Mouse (Mus musculus) ES-E14 (cell line): Measurements from ENCODE around the gene Rapgef3. TPM values are rescaled to one million over a fixed set of nuclear protein-coding genes. Genes with fewer than 3 reads are reported as not detected.

Experiments used
- DNase-seq: peaks from one replicate; pipeline ENCODE4 v3.0.0-alpha.2; 2013; ENCODE audit warnings: low read depth, low spot score
- H3K27ac ChIP-seq: 2 replicates; pipeline ENCODE4 v1.5.1; 2012; ENCODE audit warnings: low read depth, mild to moderate bottlenecking, low read length, moderate library complexity, mixed read lengths; ENCODE audit not compliant: poor library complexity, insufficient read depth, severe bottlenecking
- H3K36me3 ChIP-seq: 2 replicates; pipeline ENCODE4 v1.6.1; 2012; ENCODE audit warnings: mild to moderate bottlenecking, low read length, moderate library complexity, mixed read lengths; ENCODE audit not compliant: control insufficient read depth, poor library complexity, insufficient read depth, severe bottlenecking
- H3K4me1 ChIP-seq, 2 experiments: fragments of 150-350 bp in 1 of 2; sonication (generic) in 1 of 2; 2 replicates each; pipeline ENCODE4 v1.6.1; 2012; ENCODE audit warnings: low read length in 2 of 2, mild to moderate bottlenecking in 1 of 2, mixed read lengths in 1 of 2; ENCODE audit not compliant: control insufficient read depth in 2 of 2, insufficient read depth in 2 of 2, poor library complexity in 1 of 2
- H3K4me3 ChIP-seq, 2 experiments: fragments of 150-350 bp in 1 of 2; sonication (generic) in 1 of 2; 2 replicates each; pipeline ENCODE4 v1.5.1; 2012; ENCODE audit warnings: low read length in 2 of 2, low read depth in 1 of 2, mild to moderate bottlenecking in 1 of 2, mixed read lengths in 1 of 2; ENCODE audit not compliant: insufficient read depth in 1 of 2, poor library complexity in 1 of 2, severe bottlenecking in 1 of 2
- H3K9ac ChIP-seq: 2 replicates; pipeline ENCODE4 v1.6.1; 2012; ENCODE audit warnings: low read depth, mild to moderate bottlenecking, low read length, mixed read lengths; ENCODE audit not compliant: poor library complexity, insufficient read depth, severe bottlenecking
- H3K9me3 ChIP-seq: fragments of 150-350 bp; sonication (generic); 2 replicates; pipeline ENCODE4 v1.6.1; 2012; ENCODE audit warnings: low read depth, mild to moderate bottlenecking, low read length; ENCODE audit not compliant: control insufficient read depth, insufficient read depth
- CHD2 ChIP-seq: IDR thresholded peaks from 2 replicates; pipeline ENCODE4 v1.6.1; 2014; ENCODE audit warnings: mild to moderate bottlenecking, low read depth, low read length, inconsistent platforms
- HCFC1 ChIP-seq: IDR thresholded peaks from 2 replicates; pipeline ENCODE4 v1.6.1; 2012; ENCODE audit warnings: low read length, inconsistent platforms, borderline replicate concordance; ENCODE audit not compliant: insufficient read depth
- MAFK ChIP-seq: IDR thresholded peaks from 2 replicates; pipeline ENCODE4 v1.6.1; 2014; ENCODE audit warnings: mild to moderate bottlenecking, low read depth, low read length, inconsistent platforms; ENCODE audit not compliant: insufficient read depth
- ZC3H11A ChIP-seq: IDR thresholded peaks from 2 replicates; pipeline ENCODE4 v1.6.1; 2012; ENCODE audit warnings: low read depth, mild to moderate bottlenecking, inconsistent platforms, low read length, borderline replicate concordance
- ZNF384 ChIP-seq: IDR thresholded peaks from 2 replicates; pipeline ENCODE4 v1.6.1; 2012; ENCODE audit warnings: low read depth, low read length, inconsistent platforms
- in situ Hi-C, 2 experiments: fragments of 600-800 bp; cut with MboI; formaldehyde crosslinking; loops; one replicate each; pipeline ENCODE4 v1.15.1; 2025; ENCODE audit warnings: low sequenced_read_pairs in 2 of 2, inconsistent platforms in 1 of 2; ENCODE audit not compliant: unreplicated experiment in 2 of 2
- total RNA-seq: library from RNA; depleted of rRNA; stranded (reverse); fragments of 300-350 nt; gene quantifications from 2 replicates; pipeline ENCODE4 v1.2.3, GENCODE M21; 2012

The Rapgef3 gene
- total RNA-seq, 1 experiment = 12.7 TPM

GRCm38 (mm10) chr15:97796674-97797310 lies 29.0 kb upstream of the Rapgef3 start:
- Histone ChIP-seq H3K36me3 (peaks cover 2% of the 10 kb centered on the region; the same call in 1 of the 2 replicates), H3K4me1 (0 out of 4 replicates have a peak, but pooled peaks cover 0 to 2% of the 10 kb centered on the region in 2 experiments), H3K9me3 (no peaks in the 10 kb centered on the region), H3K4me3 (no peak overlapping the region), H3K27ac (no peak overlapping the region), H3K9ac (no peak overlapping the region)
- DNase-seq = no peak
- in situ Hi-C loops = no loop called here
- TF ChIP-seq ZNF384 = no peak
- no peak for TF ChIP-seq CHD2
- no peak for TF ChIP-seq ZC3H11A
- TF ChIP-seq MAFK = no peak
- no peak for TF ChIP-seq HCFC1

- no peaks in the 10 kb centered on the region for H3K9me3 ChIP-seq
- H3K4me3 ChIP-seq = no peak overlapping the region
- in situ Hi-C loops = no loop called here
- no peak for DNase-seq
- TF ChIP-seq CHD2 (no peak), ZC3H11A (no peak), MAFK (no peak), HCFC1 (no peak), ZNF384 (no peak)
- peaks cover 2% of the 10 kb centered on the region; the same call in 1 of the 2 replicates for H3K36me3 ChIP-seq
- H3K27ac ChIP-seq = no peak overlapping the region
- H3K4me1 ChIP-seq = 0 out of 4 replicates have a peak, but pooled peaks cover 0 to under 1% of the 10 kb centered on the region in 2 experiments
- no peak overlapping the region for H3K9ac ChIP-seq
Observed at GRCm38 (mm10) chr15:97795559-97796235, 27.9 kb upstream of the Rapgef3 start.

- DNase-seq = no peak
- no peak overlapping the region for H3K4me3 ChIP-seq
- no peak overlapping the region for H3K27ac ChIP-seq
- H3K36me3 ChIP-seq = peaks cover 4% of the 10 kb centered on the region; the same call in 1 of the 2 replicates
- no peak overlapping the region for H3K9ac ChIP-seq
- H3K9me3 ChIP-seq = no peaks in the 10 kb centered on the region
- in situ Hi-C loops = no loop called here
- no peaks in the 10 kb centered on the region for H3K4me1 ChIP-seq
- TF ChIP-seq ZNF384 (no peak), CHD2 (no peak), MAFK (no peak), ZC3H11A (no peak), HCFC1 (no peak)
Observed at GRCm38 (mm10) chr15:97794268-97794667, 26.5 kb upstream of the Rapgef3 start.

GRCm38 (mm10) chr15:97793386-97794153 lies 25.8 kb upstream of the Rapgef3 start:
- Histone ChIP-seq H3K4me3 (no peak overlapping the region), H3K36me3 (peaks cover 4% of the 10 kb centered on the region; the same call in 1 of the 2 replicates), H3K9ac (no peak overlapping the region), H3K9me3 (no peaks in the 10 kb centered on the region), H3K27ac (no peak overlapping the region), H3K4me1 (no peaks in the 10 kb centered on the region)
- no peak for DNase-seq
- TF ChIP-seq MAFK (no peak), HCFC1 (no peak), ZC3H11A (no peak), CHD2 (no peak), ZNF384 (no peak)
- in situ Hi-C loops = no loop called here
